Mouse (Mus musculus) c-Kit-negative CD71-positive TER-119-positive erythroid progenitor cells, embryonic 14.5 days (primary cell): ENCODE measurements around the gene Mmgt2.

Source experiments
- DNase-seq: peaks from one replicate; pipeline ENCODE4 v3.0.0-alpha.2; 2013; ENCODE audit warnings: low read depth, low spot score

Gene Mmgt2

DNA sequence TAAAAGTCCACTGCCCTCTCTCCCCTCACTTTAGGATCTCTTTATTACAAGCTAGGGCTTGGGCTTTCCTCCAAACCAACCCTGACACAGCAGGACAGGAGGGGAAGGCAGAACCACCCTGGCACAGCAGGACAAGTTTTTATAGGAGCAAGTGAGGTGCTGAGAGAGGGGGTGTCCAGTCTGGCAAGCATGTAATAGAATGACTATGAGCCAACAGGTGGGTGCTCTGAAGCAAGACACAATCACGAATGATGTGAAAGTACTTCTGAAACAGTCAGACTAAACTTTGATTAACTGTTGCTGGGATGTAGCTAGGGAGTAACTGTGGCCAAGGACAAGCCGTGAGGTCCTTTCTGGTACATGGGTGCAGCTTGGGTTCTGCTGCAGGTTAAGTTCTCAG, 57.7 kb downstream of the Mmgt2 start:
- no peak for DNase-seq

GRCm38 (mm10) chr11:62708252-62708651, 59.8 kb downstream of the Mmgt2 start:
- no peak for DNase-seq

- no peak for DNase-seq
These were observed 62.2 kb downstream of the Mmgt2 start for GRCm38 (mm10) chr11:62710657-62711056.
